Mouse (Mus musculus) ovary, postnatal 10 days (tissue): ENCODE data around the gene Nrg3.

Experiments used
- DNase-seq: peaks from one replicate; pipeline ENCODE4 v3.0.0; 2022; ENCODE audit warnings: low spot score

Gene Nrg3

DNA sequence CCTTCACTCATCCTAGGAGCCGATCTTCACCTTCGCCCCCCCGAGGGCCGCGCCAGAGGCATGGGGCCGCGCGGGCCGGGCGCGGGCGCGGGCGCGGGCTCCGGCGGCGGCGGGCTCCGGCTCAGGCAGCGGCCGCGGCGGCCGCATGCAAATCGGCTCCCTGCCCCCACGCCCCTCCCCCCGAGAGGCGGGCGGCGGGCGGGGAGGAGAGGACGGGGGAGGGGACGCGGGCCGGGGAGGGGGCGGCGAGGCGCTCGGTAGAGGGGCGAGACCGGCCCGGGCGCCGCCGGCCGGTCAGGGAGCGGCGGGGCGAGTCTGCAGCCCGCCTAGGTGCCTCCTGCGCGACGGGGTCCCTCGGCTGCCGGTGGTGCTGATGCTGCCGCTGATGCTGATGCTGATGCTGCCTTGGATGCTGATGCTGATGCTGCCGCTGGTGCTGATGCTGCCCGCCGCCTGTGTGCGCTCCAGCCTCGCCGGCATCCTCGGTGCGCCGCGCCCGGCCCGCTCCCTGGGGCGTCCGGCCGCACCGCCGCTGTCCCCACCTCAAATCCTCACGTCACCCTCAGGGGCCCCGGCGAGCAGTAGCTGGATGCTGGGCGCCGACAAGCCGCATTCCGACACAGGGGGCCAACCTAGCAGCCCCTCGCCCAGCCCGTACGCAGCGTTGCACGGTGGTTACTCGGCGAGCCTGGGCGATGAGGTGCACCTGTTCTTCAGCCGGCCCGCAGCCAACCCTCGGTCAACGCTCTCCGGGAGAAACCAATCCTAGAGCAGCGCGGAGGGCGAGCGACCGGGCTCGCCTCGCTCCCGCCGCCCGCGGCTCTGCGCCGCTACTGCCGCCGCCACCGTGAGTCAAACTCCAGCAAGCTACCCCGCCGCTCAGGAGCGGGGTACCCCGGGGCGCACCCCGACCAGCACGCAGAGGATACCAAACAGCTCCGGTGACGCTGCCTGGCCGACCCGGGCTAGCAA lies at the start of gene Nrg3:
Gene Nrg3 (minus strand): TSS at position 299 of the 972 bp plus-strand sequence.
- DNase-seq = no peak

DNA sequence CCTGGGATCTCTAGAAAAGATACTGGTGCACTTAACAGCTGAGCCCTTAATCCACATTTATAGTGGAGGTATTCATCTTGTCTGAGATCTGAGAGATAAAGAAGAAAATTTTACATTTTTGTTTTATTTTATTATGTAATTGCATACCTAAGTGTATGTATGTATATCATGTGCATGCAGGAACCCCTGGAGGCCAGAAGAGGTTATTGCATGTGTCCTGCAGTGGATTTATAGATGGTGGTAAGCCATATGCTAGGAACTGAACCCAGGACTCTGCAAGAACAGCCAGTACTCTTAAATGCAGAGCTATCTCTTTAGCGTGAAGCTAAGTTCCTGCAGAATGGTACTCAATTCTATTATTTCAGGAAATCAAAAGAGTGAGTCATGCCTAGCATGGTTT lies 36.1 kb upstream of the Nrg3 start:
- no peak for DNase-seq

DNA sequence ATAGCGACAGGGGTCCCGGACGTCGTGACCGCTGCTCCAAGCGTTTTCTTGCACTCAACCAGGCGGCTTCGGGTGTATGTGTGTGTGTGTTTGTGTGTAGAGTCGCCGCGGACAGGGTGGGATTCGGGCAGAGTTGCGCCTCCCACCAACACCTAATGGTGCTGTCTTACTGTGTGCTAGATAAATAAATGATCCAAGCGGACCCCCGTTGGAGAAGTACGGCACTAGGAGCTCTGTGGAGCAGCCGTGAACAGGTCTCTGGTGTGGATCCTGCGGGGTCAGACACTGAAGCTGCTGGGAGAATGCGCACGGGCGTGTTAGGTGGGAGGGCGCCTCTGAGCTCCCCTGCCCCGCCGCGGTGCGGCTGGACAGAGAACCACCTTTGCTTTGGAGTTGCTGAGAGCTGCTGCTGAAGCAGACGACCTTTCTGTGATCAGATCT lies 903 bp upstream of the Nrg3 start:
- DNase-seq = no peak

DNA sequence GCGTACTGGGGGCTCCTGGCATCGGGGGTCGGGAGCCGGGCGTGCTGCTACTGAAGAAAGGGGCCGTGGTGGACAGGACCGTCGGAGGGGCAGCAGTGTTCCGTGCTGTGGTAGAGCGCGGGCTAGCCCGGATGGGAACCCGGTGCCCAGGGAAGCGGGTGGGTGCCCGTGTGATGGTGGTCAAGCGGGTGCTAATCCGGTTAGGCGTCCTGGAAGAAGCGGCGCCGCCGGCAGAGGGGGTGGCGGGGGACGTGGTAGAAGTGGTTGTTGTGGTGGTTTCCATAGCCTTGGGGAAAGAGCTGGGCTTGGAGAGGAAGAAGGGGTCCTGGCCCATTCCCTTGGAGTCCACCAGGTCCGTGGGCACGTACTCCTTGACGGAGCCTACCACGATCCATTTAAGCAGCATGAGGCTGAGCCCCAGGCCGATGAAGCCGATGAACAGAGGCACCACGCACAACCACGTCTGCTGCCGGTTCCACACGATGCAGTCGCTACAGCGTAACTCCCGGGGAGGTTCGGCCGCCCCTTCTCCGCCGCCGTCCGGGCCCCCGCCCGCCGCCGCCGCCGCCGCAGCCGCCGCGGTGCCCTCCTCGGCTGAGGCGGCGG lies 639 bp downstream of the Nrg3 start:
- DNase-seq = no peak

DNA sequence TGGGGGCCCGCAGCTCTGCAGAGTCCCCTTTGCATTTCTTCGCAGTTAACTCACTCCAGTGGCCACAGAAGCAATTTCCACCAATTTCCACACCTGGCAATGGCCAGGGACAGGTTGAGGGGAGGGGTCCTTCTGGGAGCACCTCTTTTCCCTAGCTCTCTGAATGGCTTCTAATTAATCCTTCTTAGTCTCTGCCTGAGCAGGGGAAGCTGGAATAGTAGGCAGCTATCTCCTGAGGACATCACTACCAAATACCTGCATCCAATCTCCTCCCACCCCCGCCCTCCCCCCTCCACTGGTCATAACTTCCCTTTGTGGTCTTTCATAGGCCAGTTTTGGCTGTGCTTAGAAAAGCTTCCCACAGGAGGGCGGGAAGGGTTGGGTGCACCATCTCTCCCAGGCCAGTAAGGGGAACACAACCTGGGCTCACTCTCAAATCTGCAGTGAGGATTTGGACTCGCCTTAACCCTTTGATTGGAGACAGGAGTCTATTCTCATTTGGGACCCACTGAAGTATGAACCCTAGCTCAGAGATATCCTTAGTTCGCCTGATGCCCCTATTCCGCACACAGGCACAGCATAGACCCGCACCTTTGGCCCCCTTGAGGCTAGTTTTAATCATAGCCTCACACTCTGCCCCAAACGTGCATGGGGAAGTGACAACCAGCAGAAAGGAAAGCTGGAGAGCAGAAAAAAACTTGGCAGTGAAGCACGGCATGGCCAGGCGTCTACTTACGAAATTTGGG lies 1.5 kb downstream of the Nrg3 start:
- DNase-seq = no peak

DNA sequence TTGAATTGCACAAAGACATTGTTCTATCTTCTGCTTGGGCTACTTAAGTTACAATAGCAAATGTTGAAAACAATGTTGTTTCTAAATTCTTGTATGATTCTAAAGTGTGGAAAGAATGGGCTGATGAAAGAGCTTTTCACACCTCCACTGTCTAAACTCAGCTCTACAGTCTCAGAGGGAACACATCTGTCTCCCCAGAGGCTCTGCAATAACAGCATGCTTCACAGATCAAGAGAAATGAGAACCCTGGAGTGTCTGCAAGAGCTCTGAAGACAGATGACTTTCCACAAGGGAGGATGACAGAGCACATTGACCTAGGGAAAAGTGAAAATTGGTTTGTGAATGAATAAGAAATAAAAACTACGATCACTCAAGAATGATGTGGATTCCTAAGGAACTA lies 27.4 kb downstream of the Nrg3 start:
- DNase-seq = no peak

DNA sequence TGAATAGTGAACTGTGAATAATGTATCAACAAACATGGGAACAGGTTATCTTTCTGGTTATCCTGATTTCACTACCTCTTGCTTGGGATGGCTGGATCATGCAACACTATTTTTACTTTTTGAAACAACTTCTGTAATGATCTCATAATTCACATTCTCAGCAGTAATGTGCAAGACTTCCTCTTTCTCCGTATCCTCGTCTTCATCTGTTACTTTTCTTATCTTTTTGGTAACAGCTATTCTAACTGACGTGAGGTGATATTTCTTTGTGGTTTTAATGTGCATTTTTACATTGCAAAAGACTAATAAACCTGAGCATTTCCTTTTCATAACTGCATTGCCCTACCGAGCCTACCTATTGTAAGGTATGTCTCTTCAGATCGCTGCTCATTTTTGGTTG lies 44.4 kb downstream of the Nrg3 start:
- no peak for DNase-seq

DNA sequence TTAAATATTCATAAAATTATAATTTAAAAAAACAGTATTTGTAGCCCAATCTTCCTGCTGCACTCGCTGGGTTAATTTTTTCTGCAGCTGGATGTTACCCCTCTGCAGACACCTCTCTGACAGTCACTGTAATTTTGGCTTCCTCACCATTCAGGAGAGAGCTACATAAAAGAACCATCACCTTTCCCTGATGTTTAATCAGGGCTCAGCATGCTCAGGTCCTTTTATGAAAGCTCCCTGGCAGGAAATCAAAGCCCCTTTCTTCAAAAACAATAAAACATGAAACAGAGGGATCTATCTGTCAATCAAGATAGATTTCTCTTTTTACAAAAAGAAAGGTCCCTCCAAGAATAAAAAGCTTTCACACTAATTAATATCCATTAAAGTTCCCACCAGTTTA lies 51.0 kb downstream of the Nrg3 start:
- no peak for DNase-seq

DNA sequence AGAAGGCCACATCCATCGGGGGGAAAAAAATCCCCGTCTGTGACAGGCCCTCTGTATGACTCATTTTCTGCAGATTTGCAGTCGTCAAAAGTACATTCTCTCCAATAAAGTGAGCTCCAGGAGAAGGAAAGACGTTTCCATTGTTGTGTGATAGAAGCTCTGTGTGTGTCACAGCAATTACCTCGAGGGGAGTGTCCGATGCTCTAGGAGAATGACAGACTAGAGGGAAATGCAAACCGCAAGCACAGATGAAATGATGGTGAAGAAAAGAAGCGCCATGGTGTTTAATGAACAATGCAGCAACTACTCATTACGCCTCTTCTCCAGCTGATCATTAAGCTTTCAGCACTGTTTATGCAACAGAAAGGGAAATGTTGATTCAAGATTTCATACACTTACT lies 59.6 kb downstream of the Nrg3 start:
- DNase-seq = no peak

DNA sequence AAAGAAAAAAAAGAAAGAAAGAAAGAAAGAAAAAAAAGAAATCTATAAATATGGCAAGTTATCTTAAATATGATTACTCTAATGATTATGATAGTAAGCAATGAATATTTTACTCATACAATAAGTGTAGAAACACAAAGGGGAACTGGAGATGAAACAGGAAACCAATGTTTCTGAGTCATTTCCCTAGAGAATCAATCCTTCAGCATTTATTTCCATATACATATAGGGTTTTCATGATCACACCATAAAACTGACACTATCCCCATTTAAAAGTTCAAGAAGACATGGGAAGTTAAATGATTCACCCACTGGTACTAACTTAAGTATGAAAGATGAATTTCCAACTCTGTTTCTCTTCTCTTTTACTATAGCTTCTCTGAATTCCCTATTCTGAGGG lies 86.0 kb downstream of the Nrg3 start:
- no peak for DNase-seq

DNA sequence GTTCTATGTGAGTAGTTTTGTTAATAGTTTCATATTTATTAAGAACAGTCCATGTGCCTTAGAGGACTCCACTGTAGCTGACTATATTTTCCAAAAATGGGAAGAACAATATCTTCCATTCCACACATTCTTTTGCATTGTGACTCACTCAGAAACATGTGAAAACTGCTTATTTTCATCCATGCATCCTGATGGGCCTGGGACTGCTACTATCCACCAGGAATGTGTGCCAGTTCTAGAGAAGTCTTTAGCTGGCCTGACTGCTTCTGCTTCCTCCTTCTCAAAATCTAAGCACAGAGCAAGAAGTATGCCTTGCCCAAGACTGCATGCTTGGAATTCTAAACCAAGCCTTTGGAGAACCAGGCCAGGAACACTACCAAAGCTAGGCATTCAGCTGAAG lies 91.6 kb downstream of the Nrg3 start:
- DNase-seq = no peak

DNA sequence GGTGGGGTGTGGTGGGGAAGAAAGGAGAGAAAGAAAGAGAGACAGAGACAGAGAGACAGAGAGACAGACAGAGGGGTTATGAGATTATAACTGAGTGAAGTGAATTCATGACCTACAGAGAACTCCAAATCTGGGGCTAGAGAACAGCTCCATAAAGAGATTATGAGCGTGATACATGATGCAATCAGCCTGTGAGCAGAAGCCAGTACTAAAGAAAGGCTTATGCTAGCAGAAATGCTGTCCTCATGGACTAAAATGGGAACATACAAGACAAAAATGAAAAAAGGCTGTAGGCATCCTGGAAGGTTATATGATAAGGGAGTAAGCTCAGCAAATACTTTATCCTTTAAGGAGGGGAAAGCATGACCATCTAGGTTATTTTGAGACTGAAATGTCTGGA lies 99.7 kb downstream of the Nrg3 start:
- no peak for DNase-seq

DNA sequence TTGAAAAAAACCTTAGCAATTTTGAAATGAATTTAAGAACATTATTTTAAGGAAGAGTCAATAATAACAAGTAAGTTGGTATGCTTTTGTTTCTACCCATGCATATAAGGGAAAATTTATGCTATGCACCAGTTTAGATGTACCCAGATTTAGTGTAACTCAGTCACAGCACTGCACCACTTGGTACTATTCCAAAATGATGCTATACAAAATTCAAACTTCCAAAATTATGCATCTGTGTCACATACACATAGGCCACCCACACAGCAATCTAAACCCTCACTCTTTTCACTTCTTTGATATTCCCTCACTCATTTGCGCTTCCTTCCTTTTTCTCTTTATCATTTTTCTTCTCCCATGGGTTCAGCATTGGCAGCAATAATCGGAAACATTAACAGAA lies 116.6 kb downstream of the Nrg3 start:
- DNase-seq = no peak

DNA sequence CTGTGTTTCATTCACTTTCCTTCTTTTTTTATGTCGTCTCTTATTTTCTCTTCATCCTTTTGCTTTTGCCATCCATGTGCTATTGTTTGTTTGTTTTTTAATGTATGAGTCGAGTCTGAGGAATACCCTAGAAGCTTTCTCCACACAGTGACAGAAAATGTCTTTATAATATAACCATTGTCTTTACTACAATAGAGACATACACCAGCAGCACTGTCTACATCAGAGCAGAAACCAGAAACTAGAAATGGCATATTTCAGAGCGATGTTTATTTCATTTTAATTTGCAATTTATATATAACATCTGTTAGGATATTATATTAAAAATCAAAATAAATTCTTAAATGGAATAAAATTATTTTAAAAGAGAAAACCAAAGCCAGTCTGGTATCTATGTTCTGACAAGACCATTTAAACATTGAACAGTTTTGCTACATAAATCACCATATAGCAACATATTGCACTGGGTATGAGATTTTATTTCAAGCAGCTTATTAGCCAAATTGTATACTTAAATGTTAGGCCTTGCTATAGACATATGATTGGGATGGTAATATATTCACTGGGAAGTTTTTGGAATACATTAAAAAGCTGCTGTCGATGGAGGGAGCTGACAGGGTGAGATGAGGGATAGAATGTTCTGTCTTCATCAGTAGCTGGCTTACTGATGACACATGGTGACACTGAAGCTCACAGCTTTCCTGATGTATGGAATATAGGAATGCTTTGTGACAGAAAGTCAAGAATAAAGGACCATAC lies 120.7 kb downstream of the Nrg3 start:
- no peak for DNase-seq

DNA sequence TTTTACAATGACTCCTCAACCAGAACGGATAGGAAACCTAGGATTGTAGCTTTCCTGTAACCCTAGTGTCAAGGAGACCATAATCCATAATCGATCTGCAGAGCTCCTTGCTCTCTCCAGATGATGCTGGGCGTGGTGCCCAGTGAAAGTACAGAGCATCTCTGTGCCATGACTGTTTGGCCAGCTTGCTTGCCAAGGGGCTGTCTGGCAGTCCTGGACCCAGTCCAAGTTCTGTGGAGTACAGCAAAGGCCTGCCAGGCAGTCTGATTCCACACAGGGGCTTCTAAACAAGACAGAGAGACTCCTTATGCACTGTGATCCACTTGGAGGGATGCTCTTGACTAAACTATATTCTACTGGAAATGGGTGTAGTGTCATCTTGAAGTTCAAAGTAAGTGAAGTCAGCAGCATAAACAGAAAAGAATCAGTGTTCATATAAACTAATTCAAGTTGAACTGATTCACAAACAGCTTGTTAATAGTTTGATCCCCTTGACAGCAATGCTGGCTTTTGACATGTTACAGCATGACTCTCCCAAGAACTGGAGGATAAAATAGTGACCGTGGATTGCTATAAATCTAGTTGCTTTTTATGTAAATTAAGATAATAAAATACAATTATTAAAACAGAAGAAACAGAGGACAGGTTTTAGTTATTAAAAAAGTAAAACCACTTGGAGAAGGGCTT lies 155.3 kb downstream of the Nrg3 start:
- DNase-seq = no peak

DNA sequence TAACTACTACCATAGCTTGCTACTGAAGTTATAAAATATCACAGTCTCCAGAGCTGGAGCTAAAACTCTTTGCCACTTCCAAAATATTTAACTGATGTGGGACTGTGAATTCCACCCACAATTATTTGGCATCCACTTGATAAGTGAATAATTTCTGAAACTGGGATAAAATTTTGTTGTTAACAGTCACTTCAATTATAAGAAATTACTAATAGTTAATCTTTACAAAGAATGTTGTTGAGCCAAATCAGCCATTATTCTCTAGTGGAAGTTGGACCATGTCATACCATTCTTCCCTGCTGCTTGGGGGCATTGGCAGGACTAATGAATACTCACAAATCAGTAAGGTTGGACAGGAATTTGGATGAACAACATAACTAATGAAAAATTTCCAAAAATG lies 158.8 kb downstream of the Nrg3 start:
- no peak for DNase-seq

DNA sequence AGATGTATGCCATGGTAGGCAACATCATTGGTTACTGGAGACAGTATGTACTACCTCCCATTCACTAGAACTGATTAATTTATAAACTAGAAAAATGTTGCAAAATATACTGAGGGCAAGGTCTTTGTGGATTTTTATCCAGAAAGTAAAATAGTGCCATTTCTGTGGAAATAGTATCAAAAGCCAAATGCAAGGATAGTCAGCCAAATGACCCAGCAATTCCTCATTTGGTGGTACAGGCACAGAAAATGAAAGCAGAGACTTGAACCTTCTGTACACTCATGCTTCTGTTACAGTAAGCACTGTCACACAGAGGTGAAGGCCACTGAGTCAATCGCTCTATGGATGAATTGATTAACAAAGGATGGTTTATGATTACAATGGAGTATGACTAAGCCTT lies 207.8 kb downstream of the Nrg3 start:
- DNase-seq = no peak

DNA sequence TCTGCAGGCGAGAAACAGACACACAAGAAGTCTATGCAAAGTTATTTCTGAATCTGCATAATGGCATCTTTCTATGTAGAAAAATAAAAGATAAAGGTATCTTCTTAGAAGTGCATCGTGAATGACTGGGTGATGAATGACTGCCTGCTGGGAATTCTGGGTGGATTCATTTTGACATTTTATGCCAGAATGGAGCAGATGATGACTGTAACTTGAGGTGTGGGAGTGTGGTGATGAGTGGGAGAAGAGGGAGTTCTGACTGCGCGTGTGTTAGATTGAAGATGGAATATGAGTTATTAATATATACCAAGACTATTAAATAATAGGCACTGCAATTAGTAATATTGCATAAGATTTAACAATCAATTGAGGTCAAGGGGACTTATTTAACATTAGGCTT lies 208.5 kb downstream of the Nrg3 start:
- no peak for DNase-seq

DNA sequence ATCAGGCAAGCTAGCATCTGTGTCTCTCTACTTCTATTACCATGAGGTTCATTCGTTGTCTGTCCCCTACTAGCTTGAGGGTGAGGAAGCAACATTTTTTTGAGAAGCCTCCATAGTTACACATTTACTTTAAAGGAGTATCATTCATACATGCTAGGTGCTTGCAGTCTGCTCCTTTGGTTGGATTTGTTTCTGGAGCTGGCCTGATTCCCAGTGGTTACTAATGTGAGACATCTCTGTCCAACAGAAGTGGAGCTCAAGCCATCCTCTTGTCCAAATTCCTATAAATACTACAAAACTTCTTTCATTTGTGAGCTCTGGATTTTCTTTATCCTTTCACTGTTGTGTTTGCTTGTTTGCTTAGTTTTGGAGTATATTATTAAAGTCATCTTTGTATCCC lies 211.9 kb downstream of the Nrg3 start:
- no peak for DNase-seq

DNA sequence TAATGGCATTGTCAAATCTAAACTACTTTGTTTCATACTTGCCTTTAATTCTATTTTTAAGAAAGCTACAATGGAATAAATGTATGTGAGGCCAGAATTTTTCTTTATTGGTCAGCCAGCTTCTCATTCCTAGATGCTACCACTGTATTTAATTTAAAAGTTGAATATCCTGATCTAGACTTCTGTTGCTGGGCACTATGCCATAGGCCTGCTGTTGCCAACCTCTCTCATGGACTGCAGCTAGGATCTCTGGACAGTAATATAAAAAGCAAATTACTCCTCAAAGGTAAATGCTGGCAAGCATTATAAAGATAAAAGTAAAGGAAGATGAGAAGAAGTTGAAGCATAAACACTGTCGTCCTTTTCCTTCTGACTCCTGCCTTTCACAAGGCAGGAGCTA lies 217.5 kb downstream of the Nrg3 start:
- DNase-seq = no peak

DNA sequence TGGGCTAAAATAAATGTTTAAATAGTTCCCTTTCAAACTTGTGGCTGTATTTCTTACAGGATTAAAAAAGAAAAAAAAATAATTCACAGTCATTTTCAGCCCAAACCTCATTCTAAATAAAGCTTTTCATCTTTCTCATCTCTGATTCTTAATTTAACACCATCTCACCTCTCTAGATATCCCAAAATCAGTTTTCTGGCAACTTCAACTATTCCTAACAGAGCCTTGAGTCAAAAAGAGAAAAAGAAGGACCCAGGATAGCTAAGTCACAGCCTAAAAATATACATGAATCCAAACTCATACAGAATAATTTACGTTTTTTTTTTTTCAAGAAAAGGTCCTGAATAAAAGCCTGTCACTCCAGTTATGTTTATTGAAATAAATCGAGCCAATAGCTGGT lies 232.6 kb downstream of the Nrg3 start:
- no peak for DNase-seq

DNA sequence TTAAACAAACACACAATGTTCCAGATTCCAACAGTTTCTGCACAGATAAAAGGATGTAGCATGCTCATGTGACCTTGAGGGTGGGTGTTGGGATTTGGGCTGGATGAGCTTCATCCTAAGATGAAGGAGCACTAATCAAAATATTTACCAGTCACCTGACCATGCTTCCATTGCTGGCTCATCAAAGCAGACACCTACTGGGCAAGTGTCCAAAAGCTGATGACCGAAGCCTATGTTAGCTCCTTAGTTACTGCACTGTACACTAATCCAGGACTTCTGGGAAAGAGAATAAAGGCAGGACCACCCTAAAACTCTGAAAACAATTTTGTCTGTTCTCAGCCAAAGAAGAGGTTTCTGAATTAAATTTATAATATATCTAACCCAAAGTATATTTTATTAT lies 261.4 kb downstream of the Nrg3 start:
- no peak for DNase-seq
